Mouse (Mus musculus) brown adipose tissue, adult 24 weeks (tissue): ENCODE measurements at regions not wholly inside any gene's neighbourhood (a gene's known extent, or its start where the extent isn't known, plus 50 kb on each side); places are given as distances from the start of the nearest gene placed in this dataset.
"Not testable (repeated sequence)": the region's sequence is repeated elsewhere in the genome, so short reads cannot be mapped to it uniquely, and the experiment has no call there.

ENCODE experiments used
- H3K27ac ChIP-seq: fragments of 200-500 bp; replicated peaks from 2 replicates; pipeline ENCODE4 v1.5.1; 2012; ENCODE audit warnings: low read depth, mild to moderate bottlenecking, low read length
- H3K4me1 ChIP-seq: fragments of 200-500 bp; 2 replicates; pipeline ENCODE4 v1.6.1; 2012; ENCODE audit warnings: low read length, mixed read lengths; ENCODE audit not compliant: control insufficient read depth, insufficient read depth, insufficient read length
- H3K4me3 ChIP-seq: fragments of 200-500 bp; 2 replicates; pipeline ENCODE4 v1.5.1; 2012; ENCODE audit warnings: low read depth, mild to moderate bottlenecking, low read length, moderate library complexity; ENCODE audit not compliant: insufficient read depth

GRCm38 (mm10) chr12:46636888-46637287 lies 181.8 kb downstream of the Nova1 start:
- Histone ChIP-seq H3K4me1 (no peaks in the 10 kb centered on the region), H3K27ac (no peak overlapping the region), H3K4me3 (no peak overlapping the region)

- Histone ChIP-seq H3K4me1 (no peaks in the 10 kb centered on the region), H3K27ac (no peak overlapping the region), H3K4me3 (no peak overlapping the region)
Measured at GRCm38 (mm10) chr12:46635125-46635772, 183.5 kb downstream of the Nova1 start.

GRCm38 (mm10) chr12:46634771-46635124 lies 184.0 kb downstream of the Nova1 start:
- H3K4me1 ChIP-seq: no peaks in the 10 kb centered on the region
- H3K4me3 ChIP-seq: no peak overlapping the region
- no peak overlapping the region for H3K27ac ChIP-seq

- H3K27ac ChIP-seq, H3K4me3 ChIP-seq, H3K4me1 ChIP-seq: not testable (repeated sequence)
Measured at GRCm38 (mm10) chr12:46632384-46632783, 186.3 kb downstream of the Nova1 start.

GRCm38 (mm10) chr12:46627320-46627719 lies 191.4 kb downstream of the Nova1 start:
- Histone ChIP-seq H3K4me1 (no peaks in the 10 kb centered on the region), H3K4me3 (no peak overlapping the region), H3K27ac (no peak overlapping the region)

GRCm38 (mm10) chr12:46611439-46611838 lies 207.3 kb downstream of the Nova1 start:
- Histone ChIP-seq H3K4me1 (no peaks in the 10 kb centered on the region), H3K4me3 (no peak overlapping the region), H3K27ac (no peak overlapping the region)

GRCm38 (mm10) chr12:46609580-46610311 lies 209.0 kb downstream of the Nova1 start:
- Histone ChIP-seq H3K27ac (no peak overlapping the region), H3K4me3 (no peak overlapping the region), H3K4me1 (no peaks in the 10 kb centered on the region)

GRCm38 (mm10) chr12:46608290-46608910 lies 210.3 kb downstream of the Nova1 start:
- Histone ChIP-seq H3K27ac (no peak overlapping the region), H3K4me3 (no peak overlapping the region), H3K4me1 (no peaks in the 10 kb centered on the region)

GRCm38 (mm10) chr12:46597200-46597599 lies 221.5 kb downstream of the Nova1 start:
- Histone ChIP-seq H3K27ac (no peak overlapping the region), H3K4me3 (no peak overlapping the region), H3K4me1 (no peaks in the 10 kb centered on the region)

GRCm38 (mm10) chr12:46568665-46569064 lies 250.1 kb downstream of the Nova1 start:
- Histone ChIP-seq H3K4me1 (no peaks in the 10 kb centered on the region), H3K27ac (no peak overlapping the region), H3K4me3 (no peak overlapping the region)

- no peak overlapping the region for H3K27ac ChIP-seq
- H3K4me1 ChIP-seq: no peaks in the 10 kb centered on the region
- H3K4me3 ChIP-seq: no peak overlapping the region
Measured at GRCm38 (mm10) chr12:46566324-46566723, 252.4 kb downstream of the Nova1 start.

GRCm38 (mm10) chr12:46520942-46521341 lies 297.8 kb downstream of the Nova1 start:
- Histone ChIP-seq H3K27ac (no peak overlapping the region), H3K4me1 (no peaks in the 10 kb centered on the region), H3K4me3 (no peak overlapping the region)

- Histone ChIP-seq H3K27ac (no peak overlapping the region), H3K4me3 (no peak overlapping the region), H3K4me1 (no peaks in the 10 kb centered on the region)
Measured at GRCm38 (mm10) chr12:46507829-46508228, 310.9 kb downstream of the Nova1 start.

GRCm38 (mm10) chr12:46492465-46492864 lies 326.3 kb downstream of the Nova1 start:
- H3K4me1 ChIP-seq: no peaks in the 10 kb centered on the region
- H3K4me3 ChIP-seq: no peak overlapping the region
- H3K27ac ChIP-seq: no peak overlapping the region

- Histone ChIP-seq H3K4me1 (no peaks in the 10 kb centered on the region), H3K4me3 (no peak overlapping the region), H3K27ac (no peak overlapping the region)
Measured at GRCm38 (mm10) chr12:46450888-46451287, 367.8 kb downstream of the Nova1 start.
